Mouse (Mus musculus) C2C12 (cell line): ENCODE measurements at regions not wholly inside any gene's neighbourhood (a gene's known extent, or its start where the extent isn't known, plus 50 kb on each side); places are given as distances from the start of the nearest gene placed in this dataset.

Source experiments
- H3K27me3 ChIP-seq: one replicate; pipeline ENCODE4 v1.6.1; 2011; ENCODE audit not compliant: control insufficient read depth, insufficient read depth, insufficient read length
- H3K36me3 ChIP-seq: one replicate; pipeline ENCODE4 v1.6.1; 2011; ENCODE audit not compliant: control insufficient read depth, insufficient read depth
- H3K4me3 ChIP-seq: one replicate; pipeline ENCODE4 v1.5.1; 2011; ENCODE audit warnings: mild to moderate bottlenecking, control low read depth; ENCODE audit not compliant: poor library complexity, insufficient read depth, severe bottlenecking
- H3K79me2 ChIP-seq: one replicate; pipeline ENCODE4 v1.6.1; 2011; ENCODE audit not compliant: control insufficient read depth, insufficient read depth
- H3K79me3 ChIP-seq: one replicate; pipeline ENCODE4 v1.6.1; 2011; ENCODE audit warnings: low read depth, control low read depth
- H3ac ChIP-seq: one replicate; pipeline ENCODE3; 2011; ENCODE audit warnings: low read depth; ENCODE audit not compliant: control insufficient read depth, insufficient read length
- CEBPB ChIP-seq: IDR thresholded peaks from one replicate; pipeline ENCODE4 v1.6.1; 2011; ENCODE audit warnings: low read depth, mild to moderate bottlenecking, control low read depth, moderate library complexity
- CTCF ChIP-seq: IDR thresholded peaks from one replicate; pipeline ENCODE4 v1.5.1; 2011; ENCODE audit not compliant: control insufficient read depth, insufficient read depth, insufficient read length
- FOSL1 ChIP-seq: IDR thresholded peaks from one replicate; pipeline ENCODE4 v1.8.0; 2011; ENCODE audit warnings: mild to moderate bottlenecking, low read length; ENCODE audit not compliant: poor library complexity, insufficient read depth, severe bottlenecking
- MAX ChIP-seq: IDR thresholded peaks from one replicate; pipeline ENCODE4 v1.6.1; 2011; ENCODE audit warnings: mild to moderate bottlenecking, control low read depth
- MYOD1 ChIP-seq: IDR thresholded peaks from one replicate; pipeline ENCODE4 v1.6.1; 2011; ENCODE audit warnings: low read depth; ENCODE audit not compliant: control insufficient read depth, insufficient read length
- MYOG ChIP-seq: IDR thresholded peaks from one replicate; pipeline ENCODE4 v1.6.1; 2011; ENCODE audit not compliant: control insufficient read depth, insufficient read length; ENCODE audit errors: extremely low read depth
- USF1 ChIP-seq: IDR thresholded peaks from one replicate; pipeline ENCODE4 v1.6.1; 2011; ENCODE audit warnings: low read depth, mild to moderate bottlenecking, control low read depth, moderate library complexity

DNA sequence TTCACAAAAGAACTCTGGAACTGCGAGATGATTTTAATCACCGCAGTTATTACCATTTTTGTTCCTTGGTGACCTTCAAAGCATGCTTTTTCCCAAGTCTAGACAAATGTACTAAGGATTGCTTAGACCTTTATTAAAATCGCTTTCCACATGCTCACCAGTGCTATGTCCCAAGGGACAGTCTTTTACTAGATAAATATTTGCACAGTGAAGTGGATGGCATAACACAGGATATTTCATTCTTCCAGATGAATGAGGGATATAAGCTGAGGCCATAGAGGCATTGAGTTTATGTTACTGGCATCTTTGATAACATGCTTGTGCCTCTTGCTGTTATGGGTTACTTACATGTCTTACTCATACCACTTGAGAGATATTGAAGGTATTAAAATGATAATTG, 289.1 kb upstream of the Rgs18 start:
- Histone ChIP-seq H3K79me3 (no peaks in the 10 kb centered on the region), H3K36me3 (no peaks in the 10 kb centered on the region), H3K79me2 (no peaks in the 10 kb centered on the region), H3K4me3 (no peak overlapping the region), H3K27me3 (no peaks in the 10 kb centered on the region), H3ac (no peak overlapping the region)
- TF ChIP-seq FOSL1 = no peak
- no peak for TF ChIP-seq MYOD1
- TF ChIP-seq MYOG = no peak
- TF ChIP-seq CTCF = no peak
- no peak for TF ChIP-seq MAX
- TF ChIP-seq CEBPB = no peak
- TF ChIP-seq USF1 = no peak

GRCm38 (mm10) chr1:145015623-145016022, 240.4 kb upstream of the Rgs18 start:
- H3K79me3 ChIP-seq = no peaks in the 10 kb centered on the region
- TF ChIP-seq CTCF = no peak
- TF ChIP-seq FOSL1 = no peak
- TF ChIP-seq MYOD1 = no peak
- no peak for TF ChIP-seq MYOG
- no peak for TF ChIP-seq MAX
- TF ChIP-seq CEBPB = no peak
- no peak for TF ChIP-seq USF1

GRCm38 (mm10) chr1:145010833-145011232, 235.6 kb upstream of the Rgs18 start:
- Histone ChIP-seq H3K36me3 (no peaks in the 10 kb centered on the region), H3K79me2 (no peaks in the 10 kb centered on the region), H3K4me3 (no peak overlapping the region), H3ac (no peak overlapping the region), H3K27me3 (no peaks in the 10 kb centered on the region), H3K79me3 (no peaks in the 10 kb centered on the region)
- TF ChIP-seq MAX (no peak), MYOG (no peak), CTCF (no peak), USF1 (no peak), FOSL1 (no peak), CEBPB (no peak), MYOD1 (no peak)

More at GRCm38 (mm10) chr1:145015623-145016022, 240.4 kb upstream of the Rgs18 start:
- Histone ChIP-seq H3K27me3 (no peaks in the 10 kb centered on the region), H3ac (no peak overlapping the region), H3K79me2 (no peaks in the 10 kb centered on the region), H3K36me3 (no peaks in the 10 kb centered on the region), H3K4me3 (no peak overlapping the region)

- Histone ChIP-seq H3K79me2 (no peaks in the 10 kb centered on the region), H3K36me3 (no peaks in the 10 kb centered on the region), H3K4me3 (no peak overlapping the region), H3ac (no peak overlapping the region), H3K79me3 (no peaks in the 10 kb centered on the region), H3K27me3 (no peaks in the 10 kb centered on the region)
- no peak for TF ChIP-seq MAX
- TF ChIP-seq CTCF = no peak
- no peak for TF ChIP-seq CEBPB
- no peak for TF ChIP-seq MYOD1
Observed at GRCm38 (mm10) chr1:144978167-144978566, 202.9 kb upstream of the Rgs18 start.

- no peaks in the 10 kb centered on the region for H3K79me3 ChIP-seq
- no peak overlapping the region for H3ac ChIP-seq
- H3K27me3 ChIP-seq = no peaks in the 10 kb centered on the region
- no peak overlapping the region for H3K4me3 ChIP-seq
- no peaks in the 10 kb centered on the region for H3K79me2 ChIP-seq
- H3K36me3 ChIP-seq = no peaks in the 10 kb centered on the region
- TF ChIP-seq CTCF (no peak), USF1 (no peak), FOSL1 (no peak), MAX (no peak), MYOD1 (no peak), CEBPB (no peak), MYOG (no peak)
Observed at GRCm38 (mm10) chr1:144965736-144966135, 190.5 kb upstream of the Rgs18 start.

DNA sequence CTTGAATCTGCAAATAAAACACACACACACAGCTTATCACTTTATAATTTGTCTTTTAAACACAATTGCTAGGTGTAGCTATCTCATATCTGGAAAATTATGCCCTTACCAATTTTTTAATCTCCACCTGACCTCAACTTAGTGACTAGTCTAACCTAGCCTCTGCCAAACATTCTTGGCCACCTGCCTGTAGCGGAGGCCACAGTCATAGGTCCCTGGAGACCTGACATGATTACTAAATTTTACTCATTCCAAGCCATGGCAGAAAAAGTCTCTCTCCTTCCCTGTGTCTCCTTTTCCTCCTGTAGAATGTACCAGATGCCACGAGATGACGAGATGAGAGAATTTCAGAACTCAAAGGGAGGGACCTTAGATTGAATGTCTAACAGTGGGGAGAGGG, 163.8 kb upstream of the Rgs18 start:
- H3K27me3 ChIP-seq = no peaks in the 10 kb centered on the region
- H3K79me2 ChIP-seq = no peaks in the 10 kb centered on the region
- TF ChIP-seq CEBPB (no peak), MAX (no peak), FOSL1 (no peak), USF1 (no peak), CTCF (no peak), MYOG (no peak), MYOD1 (no peak)
- H3ac ChIP-seq = no peak overlapping the region
- no peak overlapping the region for H3K4me3 ChIP-seq
- no peaks in the 10 kb centered on the region for H3K79me3 ChIP-seq
- H3K36me3 ChIP-seq = no peaks in the 10 kb centered on the region
